Mouse (Mus musculus): ENCODE data around the gene Cobll1.

The Cobll1 gene

GRCm38 (mm10) chr2:65093990-65094389 lies 145.2 kb downstream of the Cobll1 start:
- DNase-seq (ENCODE audit: low spot score in 2 of 2) = no peak

GRCm38 (mm10) chr2:65090986-65091385 lies 148.2 kb downstream of the Cobll1 start:
- DNase-seq (ENCODE audit: low spot score in 2 of 2) = no peak

GRCm38 (mm10) chr2:65087197-65087596 lies 152.0 kb downstream of the Cobll1 start:
- no peak for DNase-seq (ENCODE audit: low spot score in 2 of 2)

DNA sequence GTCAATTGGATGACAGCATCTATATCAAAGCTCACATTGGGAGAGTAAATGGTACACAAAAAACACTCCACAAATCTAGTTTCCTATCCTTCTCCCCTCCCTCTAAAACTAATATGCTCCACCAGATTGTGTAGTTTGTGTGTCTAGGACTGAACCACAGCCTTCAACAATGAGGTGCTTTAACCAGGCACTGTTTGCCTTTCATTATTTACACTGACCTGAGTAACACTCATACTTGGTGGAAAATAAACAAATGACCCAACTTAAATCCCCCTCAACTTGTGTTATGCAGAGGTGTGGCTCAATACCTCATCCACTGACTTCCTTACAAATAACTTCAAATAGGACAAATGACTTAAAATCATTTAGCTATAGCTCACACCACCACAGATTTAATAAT lies 155.8 kb downstream of the Cobll1 start:
- no peak for DNase-seq (ENCODE audit: low spot score in 2 of 2)

- no peak for DNase-seq (ENCODE audit: low spot score in 2 of 2)
Measured at GRCm38 (mm10) chr2:65077544-65077943, 161.7 kb downstream of the Cobll1 start.

DNA sequence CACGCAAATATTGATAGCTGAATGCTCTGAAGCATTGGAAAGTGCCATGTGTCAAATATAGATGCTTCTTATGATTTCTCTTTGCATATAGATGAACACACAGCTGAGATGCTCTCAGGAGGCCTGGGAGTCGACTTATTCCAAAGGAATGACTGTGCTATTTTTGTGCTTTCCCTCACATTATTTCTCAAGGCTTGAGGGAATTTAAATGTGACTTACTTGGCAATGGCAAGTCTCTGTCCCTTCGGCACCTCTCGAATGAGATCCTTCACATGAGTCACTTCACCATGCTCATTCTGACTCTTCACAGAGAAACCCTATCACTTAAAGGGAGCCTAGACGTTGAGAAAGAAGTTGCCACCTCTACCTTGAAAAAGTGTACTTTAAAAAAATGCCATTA lies 163.4 kb downstream of the Cobll1 start:
- no peak for DNase-seq (ENCODE audit: low spot score in 2 of 2)

DNA sequence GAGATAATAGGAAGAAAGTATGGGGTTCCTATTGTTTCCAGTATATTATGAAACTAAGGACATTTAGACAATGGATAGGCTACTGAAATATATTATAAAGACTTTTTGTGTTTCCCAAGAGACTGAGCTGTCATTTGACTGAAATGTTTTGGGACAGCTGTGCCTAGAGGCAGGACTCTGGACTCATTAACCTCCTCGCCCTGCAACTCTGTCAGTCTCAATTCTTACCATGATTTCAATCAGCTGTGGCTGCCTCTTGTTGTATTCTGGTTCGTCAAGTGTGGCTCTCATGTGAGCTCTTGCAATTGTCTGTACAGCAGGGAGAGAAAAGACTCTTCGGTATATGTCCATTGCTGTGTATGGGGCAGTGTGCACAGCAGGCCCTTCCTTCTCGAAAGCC lies 163.8 kb downstream of the Cobll1 start:
- no peak for DNase-seq (ENCODE audit: low spot score in 2 of 2)

GRCm38 (mm10) chr2:65072205-65072604 lies 167.0 kb downstream of the Cobll1 start:
- DNase-seq (ENCODE audit: low spot score in 2 of 2) = no peak

DNA sequence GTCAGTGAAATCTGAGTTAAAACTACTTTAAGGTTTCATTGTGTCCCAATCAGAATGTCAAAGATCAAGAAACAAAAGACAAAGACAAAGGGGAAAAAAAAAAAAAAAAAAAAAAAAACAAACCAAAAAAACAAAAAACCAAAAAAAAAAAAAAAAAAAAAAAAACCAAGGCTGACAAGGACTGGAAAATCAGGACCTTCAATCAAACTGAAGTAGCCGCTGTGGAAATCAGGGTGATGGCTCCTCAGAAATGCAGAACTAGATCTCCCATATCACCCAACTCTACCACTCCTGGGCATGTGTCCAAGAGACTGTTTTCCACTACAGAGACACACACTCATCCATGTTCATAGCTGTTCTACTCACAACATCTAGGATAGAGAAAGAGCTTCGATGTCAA lies 185.4 kb downstream of the Cobll1 start:
- no peak for DNase-seq (ENCODE audit: low spot score in 2 of 2)

DNA sequence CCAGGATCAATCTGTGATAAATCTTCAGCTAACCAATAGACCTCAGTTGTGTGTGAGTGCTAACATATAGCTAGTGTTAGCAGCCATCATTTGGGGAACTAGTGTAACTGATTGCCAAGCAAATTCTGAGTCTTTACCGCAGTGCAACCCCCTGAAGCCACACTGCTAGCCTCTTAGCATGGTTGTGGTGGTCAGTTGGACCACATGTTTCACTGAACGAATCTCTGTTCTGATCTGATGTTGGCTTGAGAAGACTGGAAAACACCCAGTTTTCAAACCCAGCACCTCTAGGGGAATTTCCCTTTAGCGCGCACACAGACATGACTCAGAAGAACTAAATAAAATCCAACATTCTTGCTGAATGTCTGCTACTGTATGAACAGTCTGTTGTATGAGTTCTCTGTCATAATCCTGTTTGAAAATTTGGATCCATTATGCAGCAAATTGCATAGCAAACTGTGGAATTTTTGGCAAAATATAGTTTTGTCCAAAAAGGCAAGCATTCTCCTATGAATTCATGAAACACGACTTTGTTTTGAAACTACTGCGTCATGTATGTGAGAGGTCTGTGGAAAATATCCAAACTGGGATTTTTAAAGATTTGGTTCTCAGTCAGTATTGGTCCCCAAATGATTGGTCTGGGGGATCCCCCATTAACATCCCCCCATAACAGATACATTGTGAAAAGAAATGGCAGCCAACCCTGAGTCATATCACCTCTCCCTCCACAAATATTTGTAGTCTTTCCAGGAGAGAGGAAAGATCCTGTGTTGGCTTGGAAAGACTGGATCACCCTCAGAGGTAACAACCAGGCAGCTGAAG lies 186.8 kb downstream of the Cobll1 start:
- no peak for DNase-seq (ENCODE audit: low spot score in 2 of 2)

DNA sequence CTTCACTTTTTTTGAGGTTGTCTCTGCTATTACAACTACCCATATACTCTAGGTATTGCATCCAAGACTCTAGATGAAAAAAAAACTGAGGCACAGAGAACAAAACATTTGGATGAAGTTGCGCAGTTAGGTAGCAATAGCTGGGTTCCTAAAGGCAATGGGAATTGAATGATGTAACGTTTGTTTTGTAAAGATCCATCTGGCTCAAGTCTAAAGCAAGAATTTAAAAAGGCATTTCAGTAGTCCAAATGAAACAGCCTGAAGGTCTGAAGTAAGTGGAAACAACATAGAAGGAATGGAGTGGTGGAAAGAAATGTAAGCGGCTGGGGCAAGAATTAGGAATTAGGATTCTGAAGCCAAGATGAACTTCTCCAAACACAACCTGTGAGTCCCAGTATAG lies 188.4 kb downstream of the Cobll1 start:
- DNase-seq (ENCODE audit: low spot score in 2 of 2) = no peak

- no peak for DNase-seq (ENCODE audit: low spot score in 2 of 2)
Measured at GRCm38 (mm10) chr2:65048234-65049017, 190.8 kb downstream of the Cobll1 start.

All from urinary bladder, postnatal 4 days (tissue).